Mouse (Mus musculus) retina, embryonic 14.5 days (tissue): ENCODE data around the gene Carns1.

Experiments used
- DNase-seq: peaks from one replicate; pipeline ENCODE4 v3.0.0-alpha.2; 2015; ENCODE audit warnings: low spot score

Gene Carns1

GRCm38 (mm10) chr19:4202149-4202548, 26.9 kb upstream of the Carns1 start:
- DNase-seq = no peak

- peak; percentile 98 for DNase-seq
Measured at GRCm38 (mm10) chr19:4201291-4201909, 26.1 kb upstream of the Carns1 start, which contains the start of gene Rad9a. Gene Rad9a (minus strand): TSS chr19:4201662.

- no peak for DNase-seq
Measured at GRCm38 (mm10) chr19:4197180-4197579, 21.9 kb upstream of the Carns1 start.

GRCm38 (mm10) chr19:4196548-4196947, 21.3 kb upstream of the Carns1 start:
- no peak for DNase-seq

- no peak for DNase-seq
Measured at GRCm38 (mm10) chr19:4196048-4196447, 20.8 kb upstream of the Carns1 start.

- DNase-seq = no peak
Measured at GRCm38 (mm10) chr19:4194776-4195650, 19.7 kb upstream of the Carns1 start.

- DNase-seq = no peak
Measured at GRCm38 (mm10) chr19:4194021-4194724, 18.9 kb upstream of the Carns1 start.

- no peak for DNase-seq
Measured at GRCm38 (mm10) chr19:4193129-4193528, 17.9 kb upstream of the Carns1 start.

GRCm38 (mm10) chr19:4192251-4192985, 17.1 kb upstream of the Carns1 start:
- DNase-seq = peak; percentile 47

- DNase-seq = peak; percentile 96
Measured at GRCm38 (mm10) chr19:4191528-4192250, 16.4 kb upstream of the Carns1 start, which contains the start of gene Ppp1ca. Gene Ppp1ca (plus strand): TSS chr19:4192065.

- no peak for DNase-seq
Measured at GRCm38 (mm10) chr19:4190831-4191334, 15.6 kb upstream of the Carns1 start, which contains the start of gene Tbc1d10c. Gene Tbc1d10c (minus strand): TSS chr19:4191284.

GRCm38 (mm10) chr19:4189051-4189620, 13.9 kb upstream of the Carns1 start:
- DNase-seq = no peak

- DNase-seq = no peak
Measured at GRCm38 (mm10) chr19:4187303-4187702, 12.0 kb upstream of the Carns1 start.

- no peak for DNase-seq
Measured at GRCm38 (mm10) chr19:4184976-4185975, 10.0 kb upstream of the Carns1 start.

- DNase-seq = no peak
Measured at GRCm38 (mm10) chr19:4183689-4184088, 8.4 kb upstream of the Carns1 start.

- no peak for DNase-seq
Measured at GRCm38 (mm10) chr19:4181892-4182291, 6.6 kb upstream of the Carns1 start.

- no peak for DNase-seq
Measured at GRCm38 (mm10) chr19:4180411-4180810, 5.1 kb upstream of the Carns1 start.

GRCm38 (mm10) chr19:4172925-4173324, 2.4 kb downstream of the Carns1 start:
- no peak for DNase-seq
